Mouse (Mus musculus) midbrain, embryonic 12.5 days (tissue): ENCODE measurements around the gene Stat5b. TPM values are rescaled to one million over a fixed set of nuclear protein-coding genes. Genes with fewer than 3 reads are reported as not detected.

Experiments
- ATAC-seq: fragments of 200-750 bp; cut with Nextera tagmentation; 2 replicates; pipeline ENCODE4 v1.8.0; 2017; ENCODE audit warnings: low read depth, moderate TSS enrichment, moderate library complexity; ENCODE audit not compliant: low FRiP score
- H3K27ac ChIP-seq: fragments of 300-500 bp; sonication (generic); replicated peaks from 2 replicates; pipeline ENCODE4 v1.5.1; 2016; ENCODE audit warnings: mild to moderate bottlenecking
- H3K27me3 ChIP-seq: fragments of 300-500 bp; sonication (generic); 2 replicates; pipeline ENCODE4 v1.6.1; 2016; ENCODE audit warnings: mild to moderate bottlenecking
- H3K36me3 ChIP-seq: fragments of 300-500 bp; sonication (generic); 2 replicates; pipeline ENCODE4 v1.6.1; 2016
- H3K4me1 ChIP-seq: fragments of 300-500 bp; sonication (generic); 2 replicates; pipeline ENCODE4 v1.6.1; 2016
- H3K4me2 ChIP-seq: fragments of 300-500 bp; sonication (generic); replicated peaks from 2 replicates; pipeline ENCODE4 v1.6.1; 2016; ENCODE audit warnings: mild to moderate bottlenecking, moderate library complexity
- H3K4me3 ChIP-seq: fragments of 300-500 bp; sonication (generic); 2 replicates; pipeline ENCODE4 v1.5.1; 2016; ENCODE audit warnings: mild to moderate bottlenecking
- H3K9ac ChIP-seq: fragments of 300-500 bp; sonication (generic); replicated peaks from 2 replicates; pipeline ENCODE4 v1.6.1; 2016; ENCODE audit warnings: mild to moderate bottlenecking, moderate library complexity
- H3K9me3 ChIP-seq: fragments of 300-500 bp; sonication (generic); 2 replicates; pipeline ENCODE4 v1.6.1; 2016; ENCODE audit warnings: mild to moderate bottlenecking
- WGBS: fragments of 180-500 bp; shearing (Covaris S2); methylation state at CpG from one replicate; pipeline ENCODE4 v1.1.7; 2016; 5-methylcytosine and 5-hydroxymethylcytosine counted together
- polyA plus RNA-seq: library from polyadenylated mRNA; unstranded; fragments of >200 nt; fragmentation: Nextera tagmentation; extraction: Ambion mirVana; gene quantifications from 2 replicates; pipeline ENCODE4 v1.2.1, GENCODE M21; 2016

Stat5b gene
- polyA plus RNA-seq, 1 experiment from 2014 or later, result 19.4 TPM

DNA sequence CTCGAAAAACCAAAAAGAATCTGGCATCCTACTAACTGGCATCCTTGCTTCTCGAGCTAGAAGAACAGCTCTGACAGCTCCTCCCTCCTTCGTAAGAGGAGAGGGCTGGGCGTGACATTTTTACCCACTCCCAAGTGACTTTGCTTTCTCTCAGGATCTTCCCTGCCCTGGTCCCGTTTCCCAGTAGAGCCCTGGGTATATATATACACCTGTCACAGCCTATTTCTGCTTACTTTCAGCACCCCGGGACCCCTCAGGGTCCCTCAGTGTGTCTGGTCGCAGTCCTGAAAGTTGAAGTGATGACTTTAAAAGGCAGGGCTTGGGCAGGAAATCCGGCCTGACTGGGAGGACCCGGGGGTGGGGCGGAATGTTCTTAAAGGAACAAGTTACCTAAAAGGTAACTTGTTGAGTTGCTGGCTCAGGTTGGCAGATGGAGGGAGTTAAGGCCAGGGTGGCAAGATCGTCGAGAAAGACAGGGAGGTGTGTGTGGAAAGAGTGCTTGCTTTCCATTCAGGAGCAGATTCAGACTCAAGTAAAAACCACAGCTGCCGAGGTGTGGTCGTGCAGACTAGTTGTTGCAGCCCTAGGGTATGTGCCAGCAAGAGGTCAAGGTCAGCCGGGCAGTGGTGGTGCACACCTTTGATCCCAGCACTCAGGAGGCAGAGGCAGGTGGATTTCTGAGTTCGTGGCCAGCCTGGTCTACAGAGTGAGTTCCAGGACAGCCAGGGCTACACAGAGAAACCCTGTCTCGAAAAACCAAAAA lies 79.7 kb downstream of the Stat5b start, which contains the start of gene Ghdc:
Gene Ghdc, minus strand, starts transcription at position 312 of the 763 bp plus-strand sequence.
- Histone ChIP-seq H3K27me3 (no peaks in the 10 kb centered on the region), H3K4me1 (peaks cover 9% of the 10 kb centered on the region; the same call in 1 of the 2 replicates), H3K9ac (no peak within 1 kb of the TSS; the same call in 1 of the 2 replicates), H3K27ac (no peak within 1 kb of the TSS), H3K36me3 (no peaks in the 10 kb centered on the region), H3K9me3 (no peaks in the 10 kb centered on the region), H3K4me2 (peak within 1 kb of the TSS; percentile 46), H3K4me3 (peak within 1 kb of the TSS; percentile 42)
- ATAC-seq, result no peak
- 25% methylated on average over 17 of the region's 17 CpGs for WGBS

DNA sequence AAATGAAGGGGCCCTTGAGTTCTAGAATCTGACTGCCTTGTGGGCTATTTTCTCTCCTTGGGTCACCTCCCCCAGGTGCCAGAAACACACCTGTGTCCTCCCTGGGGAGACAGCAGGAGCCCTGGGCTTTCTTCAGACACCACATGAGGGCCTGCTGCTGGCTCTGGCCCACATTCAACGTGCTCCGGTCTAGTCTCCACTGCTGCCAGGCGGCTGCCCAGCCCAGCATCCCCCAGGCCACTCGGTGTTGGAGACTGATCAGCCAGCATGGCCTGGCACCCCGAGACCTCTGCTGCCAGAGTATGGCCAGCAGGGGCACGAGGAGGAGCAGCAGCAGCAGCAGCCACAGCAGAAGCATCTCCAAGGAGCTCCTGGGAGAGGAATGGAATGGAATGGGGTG lies 80.5 kb downstream of the Stat5b start:
- Histone ChIP-seq H3K4me2 (peak overlapping the region; percentile 46), H3K9ac (no peak overlapping the region; the same call in 1 of the 2 replicates), H3K27me3 (no peaks in the 10 kb centered on the region), H3K4me1 (peaks cover 9% of the 10 kb centered on the region; the same call in 1 of the 2 replicates), H3K27ac (no peak overlapping the region), H3K4me3 (peak overlapping the region; percentile 42; the same call in 1 of the 2 replicates), H3K36me3 (no peaks in the 10 kb centered on the region), H3K9me3 (no peaks in the 10 kb centered on the region)
- 65% methylated on average over 6 of the region's 6 CpGs for WGBS
- no peak for ATAC-seq

DNA sequence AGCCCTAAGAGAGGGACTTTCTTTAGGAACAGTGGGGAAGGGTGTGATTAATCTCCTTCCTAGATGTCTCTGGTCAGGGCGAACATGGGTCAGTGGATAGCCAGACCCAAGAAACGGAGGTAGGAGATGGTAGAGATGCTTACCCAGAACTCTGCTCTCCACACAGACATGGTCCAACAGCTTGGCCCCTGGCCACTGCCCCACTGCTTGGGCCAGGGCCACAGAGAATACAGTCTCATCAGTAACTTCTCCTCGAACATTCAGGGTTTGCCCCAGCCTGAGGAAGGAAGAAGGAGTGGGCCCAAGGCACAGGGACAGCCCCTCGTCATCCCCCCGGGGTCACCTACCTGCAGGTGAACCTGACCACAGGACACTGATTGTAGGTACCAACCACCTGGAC lies 82.7 kb downstream of the Stat5b start:
- 81% methylated on average over 5 of the region's 5 CpGs for WGBS
- Histone ChIP-seq H3K4me2 (no peak overlapping the region), H3K36me3 (no peaks in the 10 kb centered on the region), H3K27me3 (peaks cover 2% of the 10 kb centered on the region; the same call in 1 of the 2 replicates), H3K27ac (no peak overlapping the region), H3K4me3 (no peak overlapping the region), H3K9me3 (no peaks in the 10 kb centered on the region), H3K4me1 (peaks cover 9% of the 10 kb centered on the region; the same call in 1 of the 2 replicates), H3K9ac (no peak overlapping the region)
- no peak for ATAC-seq

DNA sequence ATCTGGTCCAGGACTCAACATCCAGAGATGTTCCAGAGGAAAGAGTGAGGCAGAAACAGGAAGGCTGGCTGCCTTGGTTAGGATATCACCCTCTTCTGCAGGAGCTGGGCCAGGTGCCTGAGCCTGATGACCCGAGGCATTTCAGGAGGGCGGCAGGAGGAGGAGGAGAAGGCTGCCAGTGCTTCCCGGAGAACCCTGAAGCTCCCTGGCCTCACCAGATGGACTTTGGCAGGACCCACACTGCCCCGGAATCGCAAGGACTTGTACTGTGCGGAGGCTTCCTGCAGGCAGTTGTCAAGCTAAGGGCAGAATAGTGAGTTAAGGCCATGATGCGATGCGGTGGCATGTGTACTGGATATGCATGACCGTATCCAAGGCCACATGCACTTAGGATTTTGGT lies 83.8 kb downstream of the Stat5b start:
- no peak for ATAC-seq
- Histone ChIP-seq H3K9me3 (no peaks in the 10 kb centered on the region), H3K27me3 (peaks cover 9% of the 10 kb centered on the region), H3K4me2 (no peak overlapping the region), H3K27ac (no peak overlapping the region), H3K4me3 (no peak overlapping the region), H3K9ac (no peak overlapping the region), H3K36me3 (no peaks in the 10 kb centered on the region), H3K4me1 (peaks cover 13% of the 10 kb centered on the region; the same call in 1 of the 2 replicates)
- 86% methylated on average over 9 of the region's 9 CpGs for WGBS

DNA sequence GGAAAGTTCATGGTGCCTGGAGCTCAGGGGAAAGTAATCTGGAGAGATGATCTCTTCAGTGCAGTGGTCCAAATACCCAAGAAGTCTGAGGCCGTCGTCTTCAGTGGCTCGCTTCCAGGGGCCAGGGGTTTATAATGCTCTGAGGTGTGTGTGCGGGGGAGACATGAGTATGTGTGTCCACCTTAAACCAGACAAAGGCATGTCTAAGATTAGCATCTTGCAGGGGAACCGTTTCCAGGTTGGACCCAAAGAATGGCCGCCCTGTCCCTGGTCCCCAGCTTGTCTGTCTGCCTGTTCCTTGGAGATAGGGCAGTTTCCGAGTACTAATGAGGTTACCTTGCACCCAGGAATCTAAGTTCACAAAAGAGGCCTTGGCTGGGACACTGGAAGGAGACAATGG lies 87.7 kb downstream of the Stat5b start, which contains the start of gene Hcrt:
Gene Hcrt, minus strand, starts transcription at position 101 of the 400 bp plus-strand sequence.
- Histone ChIP-seq H3K9me3 (no peaks in the 10 kb centered on the region), H3K9ac (peak within 1 kb of the TSS; percentile 53), H3K4me3 (peak within 1 kb of the TSS; percentile 44), H3K27ac (no peak within 1 kb of the TSS), H3K4me2 (peak within 1 kb of the TSS; percentile 78), H3K27me3 (peaks cover 41% of the 10 kb centered on the region), H3K4me1 (peaks cover 28% of the 10 kb centered on the region), H3K36me3 (no peaks in the 10 kb centered on the region)
- WGBS, result 88% methylated on average over 7 of the region's 7 CpGs
- no peak for ATAC-seq

DNA sequence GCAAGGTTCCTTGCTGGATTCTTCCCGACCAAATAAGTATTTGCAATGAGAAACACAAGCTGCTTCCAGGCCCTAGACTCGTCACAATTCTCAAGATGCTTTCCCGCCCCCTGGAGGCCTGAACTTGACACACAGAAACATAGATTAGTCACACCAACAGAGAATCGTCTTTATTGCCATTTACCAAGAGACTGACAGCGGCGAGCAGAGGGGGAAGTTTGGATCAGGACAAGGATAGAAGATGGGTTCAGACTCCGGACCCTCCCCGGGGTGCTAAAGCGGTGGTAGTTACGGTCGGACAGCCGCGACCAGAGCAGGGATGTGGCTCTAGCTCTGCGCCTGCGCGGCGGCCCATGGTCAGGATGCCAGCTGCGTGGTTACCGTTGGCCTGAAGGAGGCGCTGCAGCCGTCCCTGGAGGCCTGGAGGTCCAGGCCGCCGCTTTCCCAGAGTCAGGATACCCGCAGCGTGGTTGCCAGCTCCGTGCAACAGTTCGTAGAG lies 88.9 kb downstream of the Stat5b start:
- Histone ChIP-seq H3K4me1 (peaks cover 28% of the 10 kb centered on the region), H3K4me3 (peak overlapping the region; percentile 44), H3K4me2 (peak overlapping the region; percentile 78), H3K9me3 (no peaks in the 10 kb centered on the region), H3K27me3 (peaks cover 47% of the 10 kb centered on the region), H3K9ac (peak overlapping the region; percentile 53), H3K36me3 (no peaks in the 10 kb centered on the region), H3K27ac (no peak overlapping the region)
- ATAC-seq, result peak; percentile 68
- WGBS, result under 1% methylated on average over 27 of the region's 27 CpGs

DNA sequence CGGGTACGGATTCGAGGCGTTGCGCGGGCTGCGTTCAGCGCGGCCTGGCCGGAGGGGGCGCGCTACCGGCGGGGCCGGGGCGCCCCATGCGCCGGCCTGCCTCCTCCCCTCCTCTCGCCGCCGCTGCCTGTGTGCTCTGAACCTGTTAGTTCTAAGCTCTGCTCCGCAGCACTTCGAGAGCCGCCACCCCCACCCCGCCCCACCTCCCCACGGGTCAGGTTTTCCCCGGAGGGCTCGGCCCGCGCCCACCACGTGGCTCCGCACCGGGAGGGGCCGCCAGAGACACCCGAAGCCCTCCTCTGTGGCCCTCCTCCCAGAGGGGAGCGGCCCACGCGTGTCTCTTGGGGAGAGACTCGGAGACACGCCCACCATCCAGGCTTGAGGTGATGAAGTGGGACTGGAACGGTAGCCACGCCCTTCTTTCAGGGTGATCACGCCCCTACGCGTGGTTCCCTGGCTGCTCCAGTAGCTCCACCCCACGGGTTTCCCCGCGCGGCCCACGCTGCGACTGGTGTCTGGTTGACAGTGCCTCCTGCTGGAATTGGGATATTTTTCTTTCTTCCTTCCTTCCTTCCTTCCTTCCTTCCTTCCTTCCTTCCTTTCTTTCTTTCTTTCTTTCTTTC lies 90.8 kb downstream of the Stat5b start, which contains the start of gene Kcnh4:
Gene Kcnh4, minus strand, starts transcription at position 332 of the 623 bp plus-strand sequence.
- peaks cover 28% of the 10 kb centered on the region for H3K4me1 ChIP-seq
- H3K36me3 ChIP-seq, result no peaks in the 10 kb centered on the region
- peak; percentile 52; the same call in 1 of the 2 replicates for ATAC-seq
- peak within 1 kb of the TSS; percentile 56 for H3K27ac ChIP-seq
- H3K27me3 ChIP-seq, result peaks cover 47% of the 10 kb centered on the region
- H3K4me3 ChIP-seq, result peak within 1 kb of the TSS; percentile 52
- H3K4me2 ChIP-seq, result peak within 1 kb of the TSS; percentile 75
- H3K9ac ChIP-seq, result peak within 1 kb of the TSS; percentile 61
- H3K9me3 ChIP-seq, result no peaks in the 10 kb centered on the region
- under 1% methylated on average over 39 of the region's 51 CpGs for WGBS

DNA sequence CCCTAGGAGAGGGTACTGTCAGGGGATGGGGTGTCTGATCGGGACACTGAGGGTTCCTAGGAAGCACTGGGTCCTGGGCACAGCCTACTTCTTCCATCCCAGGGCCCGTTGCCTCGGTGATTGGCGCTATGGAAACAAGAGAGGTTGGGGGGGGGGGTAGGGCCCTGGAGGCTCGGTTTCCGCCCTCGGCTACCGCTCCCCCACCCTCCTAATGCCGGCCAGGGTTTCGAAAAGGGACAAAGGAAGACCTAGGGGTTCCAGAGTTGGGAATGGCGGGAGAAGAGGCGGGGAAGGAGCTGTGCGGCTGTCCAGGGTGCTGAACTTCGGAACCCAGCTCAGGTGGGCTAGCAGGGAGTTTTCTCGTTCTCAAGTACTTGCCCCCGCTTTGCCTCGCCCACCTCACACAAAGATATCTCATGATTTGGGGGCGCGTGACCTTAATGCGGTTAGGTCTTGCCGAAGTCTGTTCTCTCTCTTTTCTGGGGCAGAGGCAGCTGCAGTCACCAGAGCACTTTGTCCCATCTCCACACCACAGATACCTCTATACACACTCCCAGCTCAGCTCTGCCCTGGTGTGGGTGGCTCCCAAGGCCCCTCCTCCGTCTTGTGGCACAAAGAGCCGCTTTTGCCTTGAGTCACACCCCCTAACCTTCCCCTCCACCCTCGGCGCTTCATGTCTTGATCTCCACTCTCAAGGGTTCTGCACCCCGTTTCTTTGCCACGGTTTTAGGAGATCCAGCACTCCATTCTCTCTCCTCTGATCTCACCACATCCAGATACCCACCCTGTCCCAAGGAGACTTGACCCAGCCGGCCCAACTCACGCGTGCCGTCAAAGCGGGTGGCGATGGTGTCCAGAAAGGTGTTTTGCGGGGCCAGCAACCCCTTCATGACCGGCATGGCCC lies 91.6 kb downstream of the Stat5b start:
- no peak for ATAC-seq
- Histone ChIP-seq H3K9me3 (no peaks in the 10 kb centered on the region), H3K4me2 (peak overlapping the region; percentile 75), H3K27ac (peak overlapping the region; percentile 56), H3K4me3 (peak overlapping the region; percentile 52), H3K4me1 (peaks cover 28% of the 10 kb centered on the region), H3K36me3 (no peaks in the 10 kb centered on the region), H3K9ac (peak overlapping the region; percentile 61), H3K27me3 (peaks cover 47% of the 10 kb centered on the region)
- WGBS, result under 1% methylated on average over 35 of the region's 35 CpGs

DNA sequence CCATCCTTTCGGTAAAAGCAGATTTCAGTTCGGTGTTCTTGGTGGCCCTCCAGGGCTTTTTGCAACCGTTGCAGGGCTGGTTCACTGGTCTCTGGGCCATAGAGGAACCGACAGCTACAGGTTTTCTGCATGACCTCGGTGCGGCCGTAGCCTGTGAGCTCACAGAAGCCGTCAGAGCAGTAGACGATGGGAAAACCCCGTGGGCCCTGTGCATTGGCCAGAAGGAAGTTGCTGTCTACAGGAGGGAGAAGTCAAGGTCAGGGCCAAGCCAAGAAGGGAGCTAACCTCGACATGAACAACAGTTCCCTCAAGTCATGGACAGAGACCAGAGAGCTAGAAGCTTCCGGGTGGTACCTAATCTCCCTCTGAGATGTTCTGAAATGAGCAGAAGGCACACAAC lies 93.0 kb downstream of the Stat5b start:
- Histone ChIP-seq H3K36me3 (no peaks in the 10 kb centered on the region), H3K9me3 (no peaks in the 10 kb centered on the region), H3K27ac (no peak overlapping the region), H3K4me3 (no peak overlapping the region), H3K9ac (no peak overlapping the region), H3K4me1 (peaks cover 28% of the 10 kb centered on the region), H3K4me2 (no peak overlapping the region), H3K27me3 (peaks cover 44% of the 10 kb centered on the region)
- 90% methylated on average over 12 of the region's 12 CpGs for WGBS
- ATAC-seq, result no peak

DNA sequence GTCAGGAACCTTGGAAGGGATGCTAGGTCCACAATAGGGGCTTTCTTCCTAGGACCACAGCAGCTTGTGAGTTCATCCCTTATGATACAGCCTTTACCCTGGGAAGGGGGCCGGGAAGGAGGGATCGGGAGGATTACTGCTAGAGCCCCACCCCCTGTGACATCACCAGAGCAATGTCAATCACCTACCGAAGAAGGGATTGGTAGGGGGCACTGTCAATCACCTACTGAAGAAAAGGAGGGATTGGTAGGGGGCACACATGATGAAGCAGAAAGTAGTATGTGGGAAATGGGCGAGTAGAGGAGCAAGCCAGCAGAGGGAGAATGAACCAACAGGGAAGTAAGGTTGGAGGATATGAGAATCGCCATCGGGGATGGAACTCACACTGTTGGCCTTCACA lies 94.0 kb downstream of the Stat5b start:
- peaks cover 22% of the 10 kb centered on the region for H3K4me1 ChIP-seq
- H3K36me3 ChIP-seq, result peaks cover 5% of the 10 kb centered on the region; the same call in 1 of the 2 replicates
- WGBS, result 68% methylated on average over 6 of the region's 6 CpGs
- peaks cover 43% of the 10 kb centered on the region for H3K27me3 ChIP-seq
- ATAC-seq, result no peak
- H3K4me2 ChIP-seq, result no peak overlapping the region
- no peak overlapping the region for H3K27ac ChIP-seq
- no peak overlapping the region for H3K9ac ChIP-seq
- H3K9me3 ChIP-seq, result no peaks in the 10 kb centered on the region
- H3K4me3 ChIP-seq, result no peak overlapping the region

DNA sequence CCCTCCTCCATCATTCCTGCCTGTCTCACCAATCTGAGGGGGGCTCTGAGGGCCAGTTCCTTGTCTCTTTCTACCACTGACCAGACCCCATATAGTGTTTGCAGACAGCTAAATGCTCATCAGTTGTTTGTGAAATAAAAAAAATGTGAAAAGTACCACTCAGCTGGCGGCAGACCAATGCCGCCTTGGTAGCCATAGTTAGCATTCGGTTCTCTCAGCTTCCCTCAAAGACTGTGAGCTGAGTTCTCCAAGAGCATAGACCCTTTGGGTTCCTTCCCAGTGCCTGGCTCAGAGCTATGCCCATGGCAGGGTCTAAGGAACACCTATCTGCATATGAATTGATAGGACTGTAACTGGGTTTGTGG lies 95.8 kb downstream of the Stat5b start:
- Histone ChIP-seq H3K9ac (no peak overlapping the region), H3K4me1 (peaks cover 13% of the 10 kb centered on the region), H3K36me3 (peaks cover 8% of the 10 kb centered on the region), H3K4me2 (no peak overlapping the region), H3K27me3 (peaks cover 38% of the 10 kb centered on the region), H3K4me3 (no peak overlapping the region), H3K27ac (no peak overlapping the region), H3K9me3 (no peaks in the 10 kb centered on the region)
- 93% methylated on average over 3 of the region's 3 CpGs for WGBS
- no peak for ATAC-seq
